Mouse (Mus musculus) MEL (cell line): ENCODE results near the gene Smarcd1. TPM values are rescaled to one million over a fixed set of nuclear protein-coding genes. Genes with fewer than 3 reads are reported as not detected.

Experiments used
- DNase-seq: peaks from one replicate; pipeline ENCODE4 v3.0.0; 2011; ENCODE audit warnings: low read depth, low spot score
- H3K27ac ChIP-seq: 2 replicates; pipeline ENCODE4 v1.5.1; 2012; ENCODE audit warnings: low read depth, mild to moderate bottlenecking, control low read depth, low read length, moderate library complexity; ENCODE audit not compliant: control insufficient read depth
- H3K27me3 ChIP-seq, 2 experiments: fragments of 150-350 bp in 1 of 2; sonication (generic) in 1 of 2; 2 replicates each; pipeline ENCODE4 v1.6.1; 2012; ENCODE audit warnings: low read length in 2 of 2, mild to moderate bottlenecking in 2 of 2, improper control_type of control experiment in 1 of 2, moderate library complexity in 1 of 2; ENCODE audit not compliant: insufficient read depth in 2 of 2, control insufficient read depth in 1 of 2
- H3K36me3 ChIP-seq, 2 experiments: 2 replicates each; pipeline ENCODE4 v1.6.1; 2012 to 2014; ENCODE audit warnings: low read length in 2 of 2, improper control_type of control experiment in 1 of 2, inconsistent platforms in 1 of 2, mild to moderate bottlenecking in 1 of 2; ENCODE audit not compliant: insufficient read depth in 2 of 2, control insufficient read depth in 1 of 2
- H3K4me1 ChIP-seq, 2 experiments: fragments of 150-350 bp in 1 of 2; sonication (generic) in 1 of 2; 2 replicates each; pipeline ENCODE4 v1.6.1; 2012; ENCODE audit warnings: low read length in 2 of 2, improper control_type of control experiment in 1 of 2, mild to moderate bottlenecking in 1 of 2; ENCODE audit not compliant: insufficient read depth in 2 of 2, control insufficient read depth in 1 of 2
- H3K4me3 ChIP-seq, 2 experiments: fragments of 150-350 bp in 1 of 2; sonication (generic) in 1 of 2; 2 replicates each; pipeline ENCODE4 v1.5.1; 2012; ENCODE audit warnings: low read depth in 2 of 2, low read length in 2 of 2, mild to moderate bottlenecking in 2 of 2, moderate library complexity in 2 of 2, control low read depth in 1 of 2, improper control_type of control experiment in 1 of 2; ENCODE audit not compliant: control insufficient read depth in 1 of 2, insufficient read depth in 1 of 2
- H3K79me2 ChIP-seq: 2 replicates; pipeline ENCODE4 v1.6.1; 2012; ENCODE audit warnings: mild to moderate bottlenecking, low read length, moderate library complexity; ENCODE audit not compliant: control insufficient read depth, poor library complexity, insufficient read depth
- H3K9ac ChIP-seq: 2 replicates; pipeline ENCODE4 v1.6.1; 2012; ENCODE audit warnings: low read depth, mild to moderate bottlenecking, control low read depth, low read length, moderate library complexity; ENCODE audit not compliant: control insufficient read depth, poor library complexity, severe bottlenecking
- H3K9me3 ChIP-seq: fragments of 150-350 bp; sonication (generic); replicated peaks from 2 replicates; pipeline ENCODE4 v1.6.1; 2012; ENCODE audit warnings: mild to moderate bottlenecking, low read length, improper control_type of control experiment, moderate library complexity; ENCODE audit not compliant: insufficient read depth
- BHLHE40 ChIP-seq: IDR thresholded peaks from 2 replicates; pipeline ENCODE4 v1.6.1; 2012; ENCODE audit warnings: low read depth, mild to moderate bottlenecking, inconsistent platforms, low read length, improper control_type of control experiment, borderline replicate concordance
- CHD2 ChIP-seq: IDR thresholded peaks from 2 replicates; pipeline ENCODE4 v1.6.1; 2011; ENCODE audit warnings: low read length, improper control_type of control experiment
- CTCF ChIP-seq, 3 experiments: IDR thresholded peaks in 2 of 3; conservative IDR thresholded peaks in 1 of 3; 2 replicates each; pipeline ENCODE4 v1.5.1; 2011 to 2012; ENCODE audit warnings: low read length in 3 of 3, low read depth in 2 of 3, mild to moderate bottlenecking in 2 of 3, improper control_type of control experiment in 1 of 3, inconsistent platforms in 1 of 3, mixed read lengths in 1 of 3, moderate library complexity in 1 of 3; ENCODE audit not compliant: control insufficient read depth in 1 of 3, insufficient read depth in 1 of 3, poor library complexity in 1 of 3, severe bottlenecking in 1 of 3
- EP300 ChIP-seq, 2 experiments: IDR thresholded peaks; 2 replicates each; pipeline ENCODE4 v1.6.1; 2011; ENCODE audit warnings: improper control_type of control experiment in 2 of 2, low read length in 2 of 2, low read depth in 1 of 2, mild to moderate bottlenecking in 1 of 2
- GABPA ChIP-seq: IDR thresholded peaks from 2 replicates; pipeline ENCODE4 v1.6.1; 2012; ENCODE audit warnings: low read depth, mild to moderate bottlenecking, inconsistent platforms, low read length, improper control_type of control experiment, moderate library complexity
- GATA1 ChIP-seq: IDR thresholded peaks from 2 replicates; pipeline ENCODE4 v1.6.1; 2011; ENCODE audit warnings: low read depth, low read length, improper control_type of control experiment
- MAX ChIP-seq: IDR thresholded peaks from 2 replicates; pipeline ENCODE4 v1.6.1; 2011; ENCODE audit warnings: low read length, improper control_type of control experiment
- MAZ ChIP-seq: IDR thresholded peaks from 2 replicates; pipeline ENCODE4 v1.6.1; 2012; ENCODE audit warnings: low read depth, mild to moderate bottlenecking, inconsistent platforms, low read length, improper control_type of control experiment
- MEF2A ChIP-seq: IDR thresholded peaks from 2 replicates; pipeline ENCODE4 v1.6.1; 2014; ENCODE audit warnings: low read depth, mild to moderate bottlenecking, inconsistent platforms, low read length, improper control_type of control experiment; ENCODE audit not compliant: poor library complexity, insufficient replicate concordance, severe bottlenecking; ENCODE audit errors: extremely low read depth
- MXI1 ChIP-seq: IDR thresholded peaks from 2 replicates; pipeline ENCODE4 v1.6.1; 2011; ENCODE audit warnings: mild to moderate bottlenecking, low read depth, low read length, improper control_type of control experiment
- MYB ChIP-seq: IDR thresholded peaks from 2 replicates; pipeline ENCODE4 v1.6.1; 2011; ENCODE audit warnings: mild to moderate bottlenecking, low read depth, low read length, improper control_type of control experiment
- MYC ChIP-seq: IDR thresholded peaks from 2 replicates; pipeline ENCODE4 v1.6.1; 2011; ENCODE audit warnings: low read depth, mild to moderate bottlenecking, low read length, improper control_type of control experiment, moderate library complexity
- RAD21 ChIP-seq: IDR thresholded peaks from 2 replicates; pipeline ENCODE4 v1.6.1; 2011; ENCODE audit warnings: mild to moderate bottlenecking, low read depth, low read length, improper control_type of control experiment
- RCOR1 ChIP-seq: IDR thresholded peaks from 2 replicates; pipeline ENCODE4 v1.6.1; 2012; ENCODE audit warnings: low read depth, mild to moderate bottlenecking, inconsistent platforms, low read length, improper control_type of control experiment
- SIN3A ChIP-seq: IDR thresholded peaks from 2 replicates; pipeline ENCODE4 v1.6.1; 2012; ENCODE audit warnings: low read length, improper control_type of control experiment, inconsistent platforms
- SMC3 ChIP-seq: IDR thresholded peaks from 2 replicates; pipeline ENCODE4 v1.6.1; 2011; ENCODE audit warnings: low read depth, low read length, improper control_type of control experiment
- TAL1 ChIP-seq: IDR thresholded peaks from 2 replicates; pipeline ENCODE4 v1.6.1; 2012; ENCODE audit warnings: mild to moderate bottlenecking, inconsistent platforms, low read length, moderate library complexity, mixed read lengths
- USF1 ChIP-seq: IDR thresholded peaks from 2 replicates; pipeline ENCODE4 v1.6.1; 2014; ENCODE audit warnings: low read depth, mild to moderate bottlenecking, inconsistent platforms, low read length, improper control_type of control experiment, moderate library complexity
- USF2 ChIP-seq, 2 experiments: IDR thresholded peaks; 2 replicates each; pipeline ENCODE4 v1.6.1; 2011 to 2012; ENCODE audit warnings: improper control_type of control experiment in 2 of 2, low read length in 2 of 2, borderline replicate concordance in 1 of 2, inconsistent platforms in 1 of 2, low read depth in 1 of 2, mild to moderate bottlenecking in 1 of 2; ENCODE audit not compliant: insufficient read depth in 1 of 2
- ZC3H11A ChIP-seq: IDR thresholded peaks from 2 replicates; pipeline ENCODE4 v1.6.1; 2012; ENCODE audit warnings: low read depth, mild to moderate bottlenecking, inconsistent platforms, low read length, improper control_type of control experiment
- ZKSCAN1 ChIP-seq: IDR thresholded peaks from 2 replicates; pipeline ENCODE4 v1.6.1; 2012; ENCODE audit warnings: low read depth, mild to moderate bottlenecking, inconsistent platforms, low read length, improper control_type of control experiment, moderate library complexity
- polyA plus RNA-seq, 2 experiments: library from polyadenylated mRNA; stranded (reverse) in 1 of 2; unstranded in 1 of 2; fragments of >175 nt in 1 of 2; fragments of >200 nt in 1 of 2; gene quantifications; 2 replicates each; pipeline versions ENCODE4 v1.2.1 to v1.2.4; 2012; ENCODE audit warnings: low replicate concordance in 2 of 2, low read depth in 1 of 2; ENCODE audit not compliant: insufficient read length in 2 of 2, insufficient read depth in 1 of 2, missing spikeins in 1 of 2
- total RNA-seq: library from RNA; depleted of rRNA; stranded (reverse); fragments of 300-350 nt; gene quantifications from 2 replicates; pipeline ENCODE4 v1.2.3, GENCODE M21; 2012

Gene Smarcd1
- total and polyA plus RNA-seq, 3 experiments: 20.1 to 247 (median 72.5) TPM

DNA sequence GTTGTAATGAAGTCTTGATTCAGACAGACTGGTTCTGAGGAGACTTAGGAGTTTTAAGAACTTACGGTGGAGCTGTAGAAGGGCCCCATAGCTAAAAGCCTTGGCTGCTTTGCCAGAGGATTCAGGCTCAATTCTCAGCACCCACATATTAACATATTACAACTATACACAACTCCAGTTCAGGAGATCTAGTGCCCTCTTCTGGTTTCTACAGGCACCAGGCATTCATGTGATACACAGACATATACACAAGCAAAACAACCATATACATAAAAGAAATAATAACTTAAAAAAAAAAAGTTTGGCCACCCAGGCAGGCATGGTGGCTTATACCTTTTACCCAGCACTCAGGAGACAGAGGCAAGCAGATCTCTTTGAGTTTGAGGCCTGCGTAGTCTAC lies 34.4 kb upstream of the Smarcd1 start:
- peaks cover 10 to 27% of the 10 kb centered on the region in 2 experiments for H3K4me1 ChIP-seq
- peak; percentile 30 for DNase-seq
- peaks cover 2% of the 10 kb centered on the region; the same call in 1 of the 2 replicates for H3K79me2 ChIP-seq
- H3K27me3 ChIP-seq: peaks cover 0 to 2% of the 10 kb centered on the region in 2 experiments; a peak in 1 of 4 replicates
- peaks cover 0 to 19% of the 10 kb centered on the region in 2 experiments; a peak in 2 of 4 replicates for H3K36me3 ChIP-seq
- no peak overlapping the region for H3K9ac ChIP-seq
- H3K27ac ChIP-seq: no peak overlapping the region
- no peaks in the 10 kb centered on the region for H3K9me3 ChIP-seq
- H3K4me3 ChIP-seq: no peak overlapping the region
- TF ChIP-seq TAL1 (no peak), CHD2 (no peak), SMC3 (peak; percentile 60), ZC3H11A (peak; percentile 36; the same call in 1 of the 2 replicates), MAZ (no peak), USF1 (no peak), MYC (no peak), MEF2A (no peak), RAD21 (peak; percentile 35), USF2 (IDR thresholded peaks at IDR 0.05; ENCODE audit: borderline replicate concordance in 1 of 2, insufficient read depth in 1 of 2, low read depth in 1 of 2, low read length in 2 of 2) (no peak), CTCF (IDR thresholded peaks at IDR 0.05 in 2 of 3, conservative IDR thresholded peaks at IDR 0.05 in 1 of 3; ENCODE audit: control insufficient read depth in 1 of 3, insufficient read depth in 1 of 3, low read depth in 2 of 3, low read length in 3 of 3, poor library complexity in 1 of 3, severe bottlenecking in 1 of 3) (peak in 2 of 3 experiments; percentile 24 to 53; a peak in 4 of 6 replicates)

DNA sequence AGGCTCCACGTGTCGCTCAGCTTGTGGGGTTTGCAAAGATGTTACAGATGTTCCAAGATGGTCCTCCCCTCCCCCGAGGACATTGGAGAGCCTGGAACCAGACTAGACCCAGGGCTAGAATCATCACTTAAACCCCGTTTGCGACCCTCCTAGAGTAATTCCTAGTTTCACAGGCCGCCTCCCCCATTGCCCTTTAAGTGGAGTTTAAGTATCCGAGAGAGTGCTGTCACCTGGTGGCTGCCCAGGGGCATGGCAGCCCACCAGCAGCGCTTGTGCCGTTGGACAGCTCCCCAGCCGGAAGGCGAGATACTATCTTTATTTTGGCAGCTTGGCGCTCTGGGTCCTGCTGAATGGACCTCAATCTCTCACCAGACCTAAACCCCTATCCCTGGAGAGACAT lies 33.0 kb upstream of the Smarcd1 start:
- TF ChIP-seq ZC3H11A (peak; percentile 99), EP300 (IDR thresholded peaks at IDR 0.05; ENCODE audit: low read depth in 1 of 2, low read length in 2 of 2) (peak; percentile 16 to 27; a peak in 1 of 4 replicates), ZKSCAN1 (no peak), RCOR1 (peak; percentile 51; the same call in 1 of the 2 replicates), GATA1 (peak; percentile 55), MXI1 (peak; percentile 64), SMC3 (peak; percentile 100), MYB (no peak), SIN3A (peak; percentile 86), RAD21 (peak; percentile 93), MAX (0 out of 2 replicates have a peak, but pooled peaks have one; percentile 33), USF1 (no peak), MAZ (peak; percentile 63; the same call in 1 of the 2 replicates), GABPA (no peak), BHLHE40 (0 out of 2 replicates have a peak, but pooled peaks have one; percentile 45), TAL1 (peak; percentile 12; the same call in 1 of the 2 replicates), MYC (no peak), CTCF (IDR thresholded peaks at IDR 0.05 in 2 of 3, conservative IDR thresholded peaks at IDR 0.05 in 1 of 3; ENCODE audit: control insufficient read depth in 1 of 3, insufficient read depth in 1 of 3, low read depth in 2 of 3, low read length in 3 of 3, poor library complexity in 1 of 3, severe bottlenecking in 1 of 3) (peak; percentile 99 to 100 (median 100))
- H3K4me3 ChIP-seq: no peak overlapping the region
- H3K27ac ChIP-seq: no peak overlapping the region
- H3K4me1 ChIP-seq: peaks cover 2 to 18% of the 10 kb centered on the region in 2 experiments; a peak in 3 of 4 replicates
- peaks cover 0 to 8% of the 10 kb centered on the region in 2 experiments; a peak in 2 of 4 replicates for H3K36me3 ChIP-seq
- H3K9ac ChIP-seq: no peak overlapping the region
- peaks cover 0 to 6% of the 10 kb centered on the region in 2 experiments; a peak in 2 of 4 replicates for H3K27me3 ChIP-seq
- peaks cover 2% of the 10 kb centered on the region; the same call in 1 of the 2 replicates for H3K79me2 ChIP-seq
- no peaks in the 10 kb centered on the region for H3K9me3 ChIP-seq
- DNase-seq: peak; percentile 84
